Mouse (Mus musculus) forebrain, postnatal 0 days (tissue): ENCODE results near the gene Camkmt. TPM values are rescaled to one million over a fixed set of nuclear protein-coding genes. Genes with fewer than 3 reads are reported as not detected.

Experiments used
- ATAC-seq: fragments of 200-750 bp; cut with Nextera tagmentation; 2 replicates; pipeline ENCODE4 v1.8.0; 2017; ENCODE audit warnings: mild to moderate bottlenecking, moderate library complexity
- DNase-seq: peaks from one replicate; pipeline ENCODE4 v3.0.0-alpha.2; 2015
- H3K27ac ChIP-seq: fragments of 300-500 bp; sonication (generic); 2 replicates; pipeline ENCODE4 v1.5.1; 2014; ENCODE audit warnings: low read depth, mild to moderate bottlenecking, antibody characterized with exemption, low read length, moderate library complexity, mixed read lengths
- H3K27me3 ChIP-seq: fragments of 300-500 bp; sonication (generic); 2 replicates; pipeline ENCODE4 v1.6.1; 2014; ENCODE audit warnings: mild to moderate bottlenecking, low read length, mixed read lengths; ENCODE audit not compliant: insufficient read depth
- H3K36me3 ChIP-seq: fragments of 300-500 bp; sonication (generic); 2 replicates; pipeline ENCODE4 v1.6.1; 2014; ENCODE audit warnings: mild to moderate bottlenecking, moderate library complexity; ENCODE audit not compliant: insufficient read depth
- H3K4me1 ChIP-seq: fragments of 300-500 bp; sonication (generic); 2 replicates; pipeline ENCODE4 v1.6.1; 2014; ENCODE audit warnings: antibody characterized with exemption; ENCODE audit not compliant: insufficient read depth
- H3K4me2 ChIP-seq: fragments of 300-500 bp; sonication (generic); 2 replicates; pipeline ENCODE4 v1.6.1; 2014; ENCODE audit warnings: low read depth, mild to moderate bottlenecking, moderate library complexity
- H3K4me3 ChIP-seq: fragments of 300-500 bp; sonication (generic); 2 replicates; pipeline ENCODE4 v1.5.1; 2014; ENCODE audit warnings: low read depth, low read length, mixed read lengths
- H3K9ac ChIP-seq: fragments of 300-500 bp; sonication (generic); 2 replicates; pipeline ENCODE4 v1.6.1; 2014; ENCODE audit warnings: mild to moderate bottlenecking
- H3K9me3 ChIP-seq: fragments of 300-500 bp; sonication (generic); 2 replicates; pipeline ENCODE4 v1.6.1; 2016; ENCODE audit warnings: low read length
- CTCF ChIP-seq: sonication (generic); IDR thresholded peaks from 2 replicates; pipeline ENCODE4 v1.5.1; 2016; ENCODE audit warnings: antibody characterized with exemption, control low read depth, low read depth
- WGBS: fragments of 180-500 bp; shearing (Covaris S2); extraction: QIAGEN DNeasy Blood & Tissue Kit; methylation state at CpG from one replicate; pipeline ENCODE4 v1.1.7; 2014; 5-methylcytosine and 5-hydroxymethylcytosine counted together
- polyA plus RNA-seq: library from polyadenylated mRNA; unstranded; fragments of >200 nt; fragmentation: Nextera tagmentation; extraction: Ambion mirVana; gene quantifications from 2 replicates; pipeline ENCODE4 v1.2.1, GENCODE M21; 2015
- total RNA-seq: library from RNA; depleted of rRNA; stranded (reverse); fragments of >200 nt; gene quantifications from 2 replicates; pipeline ENCODE4 v1.2.3, GENCODE M21; 2014

Camkmt gene
- total and polyA plus RNA-seq, 2 experiments from 2014 or later = 14.3 to 16.4 TPM

GRCm38 (mm10) chr17:85088401-85088800 is 2.0 kb upstream of the Camkmt start:
- Histone ChIP-seq H3K4me3 (peak overlapping the region; percentile 93; the same call in 1 of the 2 replicates), H3K4me2 (peak overlapping the region; percentile 72), H3K9ac (no peak overlapping the region), H3K36me3 (no peaks in the 10 kb centered on the region; the same call in 1 of the 2 replicates), H3K27ac (no peak overlapping the region), H3K4me1 (peaks cover 9% of the 10 kb centered on the region), H3K9me3 (no peaks in the 10 kb centered on the region), H3K27me3 (no peaks in the 10 kb centered on the region)
- ATAC-seq = no peak
- 86% methylated on average over 11 of the region's 11 CpGs for WGBS
- DNase-seq = no peak
- TF ChIP-seq CTCF = no peak

GRCm38 (mm10) chr17:85089011-85089410 is 1.3 kb upstream of the Camkmt start:
- Histone ChIP-seq H3K27ac (0 out of 2 replicates have a peak overlapping the region, but pooled peaks have one; percentile 90), H3K27me3 (no peaks in the 10 kb centered on the region)
- WGBS = 44% methylated on average over 6 of the region's 6 CpGs

DNA sequence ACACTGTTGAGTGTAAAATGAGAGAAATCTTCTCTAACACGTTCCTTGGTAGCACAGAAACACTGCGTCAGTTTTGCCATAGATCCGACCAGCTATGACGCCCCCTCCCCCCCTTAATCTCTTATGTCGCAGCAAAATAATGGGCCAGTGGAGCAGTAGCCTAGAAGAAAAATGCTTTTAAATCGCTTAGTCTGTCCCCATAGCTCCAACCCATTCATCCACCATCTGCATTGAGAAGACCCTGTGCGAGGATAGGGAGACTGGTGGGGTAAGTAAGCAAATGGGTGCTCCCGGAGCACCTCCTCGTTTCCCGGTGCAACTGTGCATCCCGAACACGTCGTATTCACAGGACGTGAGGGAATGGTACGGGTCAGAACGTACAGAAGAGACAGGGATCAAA is 731 bp upstream of the Camkmt start:
- Histone ChIP-seq H3K36me3 (no peaks in the 10 kb centered on the region; the same call in 1 of the 2 replicates), H3K9me3 (no peaks in the 10 kb centered on the region), H3K4me2 (peak overlapping the region; percentile 72), H3K27ac (peak overlapping the region; percentile 90), H3K4me1 (peaks cover 9% of the 10 kb centered on the region), H3K9ac (peak overlapping the region; percentile 90), H3K4me3 (peak overlapping the region; percentile 93), H3K27me3 (no peaks in the 10 kb centered on the region)
- ATAC-seq (peak; percentile 26; the same call in 1 of the 2 replicates), DNase-seq (peak; percentile 71)
- WGBS = under 1% methylated on average over 16 of the region's 16 CpGs
- 0 out of 2 replicates have a peak, but pooled peaks have one; percentile 3 for TF ChIP-seq CTCF

More at GRCm38 (mm10) chr17:85089011-85089410, 1.3 kb upstream of the Camkmt start:
- Histone ChIP-seq H3K4me3 (peak overlapping the region; percentile 93), H3K4me1 (peaks cover 9% of the 10 kb centered on the region), H3K9ac (peak overlapping the region; percentile 90; the same call in 1 of the 2 replicates), H3K9me3 (no peaks in the 10 kb centered on the region), H3K36me3 (no peaks in the 10 kb centered on the region; the same call in 1 of the 2 replicates), H3K4me2 (peak overlapping the region; percentile 72)
- no peak for DNase-seq
- TF ChIP-seq CTCF = no peak
- no peak for ATAC-seq

DNA sequence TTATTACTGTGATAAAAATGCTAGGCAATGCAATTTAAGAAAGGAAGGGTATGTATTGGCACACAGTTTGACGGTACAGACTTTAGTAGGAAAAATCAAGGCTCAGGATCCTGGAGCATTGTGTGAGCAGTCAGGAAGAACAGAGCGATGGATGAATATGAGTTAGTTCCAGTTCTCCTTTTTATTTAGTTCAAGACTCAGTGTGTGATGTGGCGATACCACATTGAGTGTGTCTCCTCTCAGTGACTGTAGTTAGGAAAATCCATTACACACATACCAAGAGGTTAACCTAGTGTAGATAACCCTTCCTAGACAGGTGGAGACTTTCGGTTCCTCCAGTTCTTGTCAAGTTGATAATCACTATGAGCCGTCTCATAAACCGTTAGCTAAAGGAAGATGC is 1.4 kb downstream of the Camkmt start:
- ATAC-seq (no peak), DNase-seq (no peak)
- Histone ChIP-seq H3K36me3 (no peaks in the 10 kb centered on the region), H3K4me3 (no peak overlapping the region), H3K27ac (no peak overlapping the region), H3K4me1 (peaks cover 9% of the 10 kb centered on the region), H3K9ac (no peak overlapping the region), H3K9me3 (no peaks in the 10 kb centered on the region), H3K4me2 (no peak overlapping the region), H3K27me3 (no peaks in the 10 kb centered on the region)
- WGBS = 93% methylated on average over 6 of the region's 6 CpGs
- no peak for TF ChIP-seq CTCF

DNA sequence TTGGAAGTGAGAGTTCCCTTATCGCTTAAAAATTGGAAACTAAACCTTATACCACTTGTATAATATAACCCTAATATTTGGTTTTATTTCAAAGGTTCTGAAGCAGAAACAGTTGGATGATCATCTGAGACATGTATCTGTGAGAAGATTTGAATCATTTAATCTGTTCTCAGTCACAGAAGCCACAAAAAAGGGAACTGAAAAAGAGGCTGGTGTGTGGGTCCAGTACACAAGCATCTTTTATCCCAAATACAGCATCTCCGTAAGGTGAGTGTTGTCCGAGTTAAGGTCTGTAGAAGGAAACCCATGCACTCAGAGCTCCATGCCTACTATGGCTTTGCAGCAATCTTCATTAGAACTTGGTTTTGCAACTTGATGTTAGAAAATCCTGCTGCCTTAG is 6.0 kb downstream of the Camkmt start:
- DNase-seq (no peak), ATAC-seq (no peak)
- no peaks in the 10 kb centered on the region for H3K9me3 ChIP-seq
- H3K4me1 ChIP-seq = no peaks in the 10 kb centered on the region
- WGBS = 95% methylated on average over 3 of the region's 3 CpGs
- H3K4me3 ChIP-seq = no peak overlapping the region
- no peak for TF ChIP-seq CTCF
- H3K4me2 ChIP-seq = no peak overlapping the region
- no peaks in the 10 kb centered on the region for H3K27me3 ChIP-seq
- H3K27ac ChIP-seq = no peak overlapping the region
- no peak overlapping the region for H3K9ac ChIP-seq
- H3K36me3 ChIP-seq = peaks cover 21% of the 10 kb centered on the region

DNA sequence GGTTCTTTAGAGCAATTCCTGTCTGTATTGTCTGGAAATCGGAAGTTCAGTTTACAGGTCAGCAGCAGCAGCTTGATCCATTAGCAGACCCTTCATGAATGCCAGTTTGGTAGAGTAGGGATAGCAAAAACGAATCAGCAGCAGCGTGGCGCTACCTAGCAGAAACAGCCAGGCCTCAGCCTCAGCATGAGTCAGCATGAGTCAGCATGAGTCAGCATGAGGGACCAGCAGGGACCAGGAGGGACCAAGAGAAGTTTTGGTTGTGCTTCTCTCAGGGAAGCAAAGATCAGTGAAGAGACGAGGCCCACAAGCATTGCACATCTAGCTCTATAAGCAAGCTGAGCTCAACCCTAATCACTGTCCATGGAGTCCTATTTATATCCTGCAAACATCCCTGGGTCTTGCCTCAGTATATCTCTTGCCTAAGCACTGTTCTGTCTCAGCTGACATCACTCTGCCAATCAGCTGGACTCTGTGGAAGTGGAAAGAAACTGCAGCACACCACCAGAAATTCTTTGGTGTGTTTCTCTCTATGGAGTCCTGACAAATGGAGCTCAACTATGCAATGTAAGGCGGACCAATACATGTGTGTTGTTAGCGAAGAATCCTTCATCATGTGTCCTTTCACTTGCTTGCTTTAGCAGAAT is 8.4 kb downstream of the Camkmt start:
- no peaks in the 10 kb centered on the region for H3K27me3 ChIP-seq
- no peak overlapping the region for H3K4me2 ChIP-seq
- no peak overlapping the region for H3K27ac ChIP-seq
- TF ChIP-seq CTCF = no peak
- ATAC-seq (no peak), DNase-seq (no peak)
- H3K9ac ChIP-seq = no peak overlapping the region
- 94% methylated on average over 7 of the region's 7 CpGs for WGBS
- H3K9me3 ChIP-seq = no peaks in the 10 kb centered on the region
- H3K4me3 ChIP-seq = no peak overlapping the region
- H3K36me3 ChIP-seq = peaks cover 21% of the 10 kb centered on the region
- no peaks in the 10 kb centered on the region for H3K4me1 ChIP-seq

GRCm38 (mm10) chr17:85100232-85100631 is 9.9 kb downstream of the Camkmt start:
- 91% methylated on average over 3 of the region's 3 CpGs for WGBS

More at GRCm38 (mm10) chr17:85100232-85100631, 9.9 kb downstream of the Camkmt start:
- no peak overlapping the region for H3K4me2 ChIP-seq
- H3K27ac ChIP-seq = no peak overlapping the region
- no peak for DNase-seq
- no peaks in the 10 kb centered on the region for H3K4me1 ChIP-seq
- no peak for TF ChIP-seq CTCF
- H3K9me3 ChIP-seq = no peaks in the 10 kb centered on the region
- peaks cover 21% of the 10 kb centered on the region for H3K36me3 ChIP-seq
- H3K9ac ChIP-seq = no peak overlapping the region
- ATAC-seq = no peak
- no peaks in the 10 kb centered on the region for H3K27me3 ChIP-seq
- H3K4me3 ChIP-seq = no peak overlapping the region
